Mouse (Mus musculus): ENCODE data around the gene Spock1. TPM values are rescaled to one million over a fixed set of nuclear protein-coding genes. Genes with fewer than 3 reads are reported as not detected.

Gene Spock1
- polyA plus RNA-seq, 1 experiment from 2014 or later = 104 TPM

Other genes with a start within 250 kb of the Spock1 start
- 10.8 and 11.9 TPM in 2 replicates for gene Klhl3, start 205.3 kb upstream of the Spock1 start, polyA plus RNA-seq (2014; fragmentation: Nextera tagmentation; extraction: Ambion mirVana)
- 50.2 and 56.9 TPM in 2 replicates for gene Hnrnpa0, start 220.2 kb upstream of the Spock1 start, polyA plus RNA-seq (2014; fragmentation: Nextera tagmentation; extraction: Ambion mirVana)
- 53.4 and 63.2 TPM in 2 replicates for gene Idnk, start 249.3 kb upstream of the Spock1 start, polyA plus RNA-seq (2014; fragmentation: Nextera tagmentation; extraction: Ambion mirVana)